Mouse (Mus musculus): ENCODE data around the gene Pwwp2b. TPM values are rescaled to one million over a fixed set of nuclear protein-coding genes. Genes with fewer than 3 reads are reported as not detected.

The Pwwp2b gene
- total RNA-seq (2021), result 1 to 10 TPM; 4.9 to 6.7 TPM
- long read RNA-seq, experiment 1, transcript Pwwp2b-201 (3 exons, 3,057 nt), result minor isoform, 6 of 15 reads
- long read RNA-seq, experiment 1, transcript Pwwp2b-202 (3 exons, 2,543 nt), result major isoform, 8 of 15 reads
- long read RNA-seq, experiment 1, partial matches to known transcripts, result 1 of 15 reads
- long read RNA-seq, experiment 1, other reads (novel, unspliced or antisense), result 0 of 15 reads
- long read RNA-seq, experiment 2, transcript Pwwp2b-202 (3 exons, 2,543 nt), result major isoform, 6 of 10 reads
- long read RNA-seq, experiment 2, partial matches to known transcripts, result 0 of 10 reads
- long read RNA-seq, experiment 2, other reads (novel, unspliced or antisense), result 0 of 10 reads

DNA sequence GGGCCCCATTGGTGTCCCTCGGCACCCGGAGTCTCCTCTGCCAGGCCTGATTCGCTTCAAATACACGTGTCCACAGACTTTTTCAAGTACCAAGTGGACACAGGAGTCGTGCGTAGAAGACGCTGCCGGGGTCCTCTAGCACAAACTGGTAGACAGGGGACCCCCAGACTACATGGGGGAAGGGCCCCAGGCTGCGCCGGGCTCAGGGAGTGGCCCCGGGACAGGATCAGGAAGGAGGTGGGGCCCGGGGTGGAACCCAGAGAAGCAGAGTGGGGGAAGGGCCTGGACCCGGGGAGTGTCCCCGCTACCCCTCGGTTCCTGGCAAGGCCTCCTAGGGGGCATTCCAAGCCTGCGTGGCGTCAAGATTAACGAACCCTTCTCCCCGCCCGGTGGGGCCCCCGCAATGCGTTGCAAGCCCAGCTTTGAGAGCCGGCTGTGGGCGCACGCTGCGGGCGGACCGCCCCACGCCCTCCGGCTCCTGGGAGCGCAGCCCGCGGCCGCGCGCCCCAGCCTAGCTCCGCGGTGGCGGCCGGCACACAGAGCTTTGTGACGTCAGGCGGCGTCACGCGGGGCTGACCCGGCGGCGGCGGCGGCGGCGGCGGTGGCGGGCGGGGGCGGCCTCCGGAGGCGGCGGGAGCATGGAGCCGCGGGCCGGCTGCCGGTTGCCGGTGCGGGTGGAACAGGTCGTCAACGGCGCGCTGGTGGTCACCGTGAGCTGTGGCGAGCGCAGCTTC, at the start of gene Pwwp2b:
Gene Pwwp2b (plus strand): TSS at position 602 of the 734 bp plus-strand sequence.
- DNase-seq (ENCODE audit: low spot score), result peak; percentile 75

DNA sequence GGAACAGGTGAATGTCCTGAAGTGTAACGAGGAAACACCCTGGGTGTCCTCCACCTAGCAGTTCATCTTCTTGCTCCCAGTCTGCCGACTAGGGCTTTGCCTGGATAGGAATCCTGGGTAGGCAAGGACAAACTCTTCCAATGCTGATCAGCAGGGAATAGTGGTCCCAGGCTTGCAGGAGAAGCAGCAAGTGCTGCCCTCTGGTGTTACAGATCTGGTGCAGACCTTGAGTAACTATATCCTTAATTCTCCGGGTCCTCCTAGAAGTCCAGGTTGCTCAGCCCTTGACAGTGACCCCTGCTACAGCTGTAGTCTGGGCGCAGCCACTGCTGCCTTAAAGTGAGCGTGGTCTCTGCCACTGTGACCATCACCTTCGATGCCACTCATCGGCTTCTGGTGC, 48.2 kb upstream of the Pwwp2b start:
- DNase-seq (ENCODE audit: low spot score), result peak; percentile 41

DNA sequence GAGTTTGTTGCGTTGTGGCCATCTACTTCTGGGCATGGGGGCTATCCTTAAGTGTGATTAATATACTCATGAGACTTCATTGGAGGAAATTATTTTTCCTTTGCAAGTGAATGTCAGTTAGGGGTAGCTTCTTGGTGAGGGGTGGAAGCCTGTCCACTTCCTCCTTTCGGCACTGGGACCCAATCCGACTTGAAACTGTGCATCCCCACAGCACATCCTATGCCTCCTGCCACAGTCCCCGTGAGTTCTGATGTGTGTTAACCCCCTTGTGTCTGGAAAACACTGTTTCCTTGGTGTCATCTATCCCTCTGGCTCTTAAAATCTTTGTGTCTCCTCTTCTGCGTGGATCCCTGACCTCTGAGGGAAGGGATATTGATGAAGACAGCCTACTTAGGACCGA, 47.1 kb upstream of the Pwwp2b start:
- no peak for DNase-seq (ENCODE audit: low spot score)

DNA sequence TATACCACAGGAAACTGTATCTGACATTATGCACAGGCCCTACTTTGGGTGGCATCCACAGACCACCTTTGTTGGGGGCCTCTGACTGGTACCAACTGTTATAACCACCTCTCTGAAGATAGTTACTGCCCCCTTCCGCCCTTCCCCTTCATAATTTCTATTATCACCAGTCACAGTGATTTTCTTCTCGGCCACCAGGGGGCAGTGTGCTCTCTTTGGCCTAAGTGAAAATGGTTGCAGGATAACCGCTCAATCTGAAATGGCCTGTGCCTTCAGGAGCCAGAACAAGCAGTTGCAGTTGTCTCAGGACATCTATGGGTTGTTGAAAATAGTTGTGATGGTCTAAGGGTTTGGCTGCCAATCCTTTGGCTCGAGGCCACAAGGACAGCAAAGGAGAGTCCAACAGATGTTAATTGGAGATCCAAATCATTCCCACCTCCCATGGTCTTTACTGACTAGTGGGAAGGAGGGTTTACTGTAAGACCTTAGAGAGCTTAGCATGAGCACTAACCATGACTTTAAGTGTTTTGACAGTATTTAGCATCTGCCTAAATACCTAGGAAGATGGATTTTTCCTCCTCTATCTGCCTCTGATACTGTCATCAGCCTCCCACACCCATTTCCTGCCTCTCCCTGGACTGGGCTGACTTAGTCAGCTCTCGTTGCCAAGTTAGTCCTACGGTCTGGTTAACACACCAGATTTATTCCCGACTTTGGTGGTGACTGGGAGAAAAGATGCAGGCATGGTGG, 40.1 kb upstream of the Pwwp2b start:
- DNase-seq (ENCODE audit: low spot score), result peak; percentile 35

DNA sequence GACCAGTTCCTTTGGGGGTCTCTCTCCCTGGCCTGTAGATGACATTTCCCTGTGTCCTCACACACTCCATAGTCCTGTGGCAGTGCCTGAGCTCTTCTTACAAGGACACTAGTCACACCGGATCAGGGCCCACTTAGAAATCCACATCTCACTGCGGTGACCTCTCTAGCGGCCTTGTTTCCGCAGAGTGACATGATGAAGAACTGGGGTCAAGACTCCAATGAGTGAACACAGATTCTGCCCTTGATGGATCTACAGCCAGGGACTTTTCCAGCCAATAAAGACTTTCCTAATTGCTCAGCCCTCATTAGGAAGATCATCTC, 39.5 kb upstream of the Pwwp2b start:
- DNase-seq (ENCODE audit: low spot score), result no peak

DNA sequence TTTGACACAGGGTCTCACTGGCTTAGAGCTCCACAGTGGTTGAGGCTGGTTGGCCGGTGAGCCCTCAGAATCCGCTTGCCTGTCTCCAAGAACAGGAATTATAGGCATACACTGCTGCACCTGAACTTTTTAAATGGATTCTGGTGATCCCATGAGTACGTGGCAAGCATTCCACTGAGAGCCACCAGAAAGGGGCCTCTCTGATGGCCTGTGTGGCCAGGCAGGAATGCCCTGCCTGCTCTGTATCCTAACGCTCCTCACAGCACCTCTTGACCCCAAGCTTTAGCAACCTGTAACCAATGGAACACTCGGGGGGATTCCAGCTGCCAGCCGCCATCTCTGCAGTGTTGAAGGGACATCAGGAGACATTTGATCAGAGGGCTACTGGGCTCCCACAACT, 36.5 kb upstream of the Pwwp2b start:
- no peak for DNase-seq (ENCODE audit: low spot score)

DNA sequence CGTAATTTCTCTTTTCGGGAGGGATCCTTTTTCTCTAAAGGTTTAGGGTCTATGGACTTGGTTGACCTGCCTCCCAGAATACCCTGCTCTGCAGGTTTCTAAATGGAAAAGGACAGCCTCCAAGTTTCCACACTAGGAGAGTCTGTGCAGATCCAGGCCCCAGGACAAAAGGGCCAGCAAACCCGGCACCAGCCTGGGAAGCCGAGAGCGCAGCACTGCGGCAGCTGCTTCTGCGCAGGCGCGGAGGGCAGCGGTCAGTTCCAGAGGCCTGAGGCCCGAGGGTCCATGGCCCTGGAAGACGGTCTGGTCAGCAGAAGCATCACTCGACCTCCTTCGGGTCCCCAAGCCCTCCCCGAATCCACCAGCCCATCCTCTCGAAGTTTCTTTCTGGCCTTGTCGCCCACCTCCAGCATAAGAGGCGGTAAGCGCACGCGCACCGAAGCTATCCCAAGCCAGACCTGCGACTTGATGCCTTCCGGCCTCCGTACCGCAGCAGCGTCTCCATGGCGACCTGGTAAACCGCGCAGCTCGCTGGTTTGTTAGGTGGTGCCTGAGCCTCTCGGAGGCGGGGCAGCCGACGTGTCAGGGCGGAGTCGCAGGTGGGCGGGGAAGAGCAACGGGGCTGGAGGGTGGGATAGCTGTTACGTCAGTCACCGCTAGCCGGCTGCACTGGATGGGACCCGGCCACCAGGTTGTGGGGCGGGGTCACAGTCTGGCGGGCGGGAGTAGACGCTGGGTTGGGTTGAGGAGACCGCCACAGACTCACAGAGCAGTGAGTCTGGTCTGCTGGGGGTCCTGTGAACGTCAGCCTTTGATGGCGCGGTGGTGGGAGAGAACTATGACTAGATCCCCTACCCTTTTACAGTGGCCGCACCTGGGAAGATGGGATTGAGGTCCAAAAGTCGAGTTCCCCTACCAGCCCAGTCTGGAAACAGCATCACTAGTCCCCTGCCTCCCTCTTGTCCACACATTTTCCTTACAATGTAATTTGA, 35.2 kb upstream of the Pwwp2b start, which contains the start of the genes Lrrc27 and Stk32c:
Gene Lrrc27 (plus strand): TSS at position 235 of the 992 bp plus-strand sequence.
Gene Stk32c (minus strand): TSS at position 554 of the 992 bp plus-strand sequence.
- peak; percentile 98 for DNase-seq (ENCODE audit: low spot score)

DNA sequence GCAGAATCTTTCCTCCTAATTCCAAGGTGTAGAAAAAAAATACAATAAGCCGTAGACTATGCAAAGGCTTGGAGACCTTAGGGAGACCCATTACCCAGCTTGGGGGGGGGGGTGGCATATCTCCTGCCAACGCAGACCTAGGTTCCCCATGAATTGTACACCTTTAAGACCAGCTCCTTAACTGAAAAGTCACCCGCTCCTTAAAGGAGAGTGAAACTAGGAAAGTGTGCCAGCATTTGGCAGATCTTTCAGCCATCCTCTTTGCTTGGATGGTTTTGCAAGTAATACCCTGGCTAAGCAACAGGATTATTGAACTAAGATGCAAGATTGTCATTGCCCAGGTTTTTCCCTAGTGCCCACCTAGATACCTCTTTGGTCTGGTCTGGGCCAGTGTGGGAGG, 34.5 kb upstream of the Pwwp2b start:
- no peak for DNase-seq (ENCODE audit: low spot score)

DNA sequence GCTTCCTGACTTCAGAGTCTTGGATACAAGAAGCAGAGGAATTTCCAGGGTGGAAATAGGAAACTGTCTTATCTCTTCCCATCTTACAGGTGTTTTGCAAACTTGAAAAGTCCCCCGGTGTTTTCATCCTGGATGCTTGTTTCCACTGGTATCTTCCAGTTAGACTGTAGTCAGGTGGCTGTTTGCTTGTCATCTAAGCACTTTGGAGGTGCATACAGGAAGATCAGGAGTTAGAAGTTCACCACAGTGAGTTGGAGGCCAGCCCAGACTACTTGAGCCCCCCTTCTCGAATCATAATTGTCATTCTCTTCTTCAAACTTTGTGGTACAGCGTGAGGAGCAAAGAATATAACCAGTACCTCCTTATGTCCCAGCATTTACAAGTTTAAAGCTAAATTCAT, 34.1 kb upstream of the Pwwp2b start:
- DNase-seq (ENCODE audit: low spot score), result no peak

DNA sequence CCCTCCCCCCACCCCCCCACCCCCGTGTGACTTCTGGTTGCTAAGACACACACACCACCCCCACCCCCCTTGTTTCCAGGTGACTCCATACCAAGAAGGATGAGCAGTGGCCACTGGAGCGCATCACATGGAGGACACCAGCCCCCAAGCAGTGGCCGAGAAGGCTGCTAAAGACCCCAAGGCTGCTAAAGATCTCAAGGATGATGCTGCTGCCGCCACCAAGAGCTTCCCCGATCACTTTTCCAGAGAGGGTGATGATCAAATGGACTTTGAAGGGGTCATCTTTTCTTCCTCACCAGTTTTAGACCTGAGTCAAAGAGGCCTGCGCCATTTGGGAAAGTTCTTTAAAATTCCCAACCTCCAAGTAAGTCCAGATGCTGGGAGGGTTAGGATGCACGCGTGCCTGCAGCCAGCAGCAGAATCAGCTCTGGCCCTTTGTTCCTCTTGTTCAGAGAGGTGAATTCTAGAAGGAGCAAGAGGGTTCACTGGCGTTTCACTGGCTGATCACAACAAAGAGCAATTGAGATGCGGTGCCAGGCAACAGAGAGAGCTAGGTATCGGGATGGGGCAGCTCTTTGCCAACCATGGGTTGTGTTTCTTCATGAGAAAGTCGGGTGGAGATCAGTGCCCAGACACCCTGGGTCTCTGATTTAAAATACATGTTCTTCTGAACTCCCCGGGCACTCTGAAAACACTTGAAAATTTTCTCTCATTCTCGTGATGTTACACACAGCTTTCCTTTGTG, 33.5 kb upstream of the Pwwp2b start:
- no peak for DNase-seq (ENCODE audit: low spot score)

DNA sequence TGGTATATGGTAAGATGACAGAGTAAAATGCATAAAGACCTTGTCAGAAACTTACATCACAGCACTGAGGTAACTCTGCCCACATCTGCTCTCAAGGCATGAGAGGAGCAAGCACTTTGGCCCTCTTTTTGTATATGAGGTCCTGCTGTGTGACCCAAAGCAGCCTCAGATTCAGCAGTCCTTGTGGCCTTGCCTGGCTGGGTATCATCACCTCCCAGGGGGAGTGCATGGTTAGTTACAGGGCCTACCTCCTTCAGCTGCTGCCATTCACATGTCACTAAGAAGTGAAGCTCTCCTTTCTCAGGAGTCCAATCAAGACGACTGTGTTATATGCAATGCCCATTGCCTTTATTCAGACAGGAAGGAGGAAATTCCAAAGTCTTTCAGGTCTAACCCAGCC, 32.8 kb upstream of the Pwwp2b start:
- no peak for DNase-seq (ENCODE audit: low spot score)

DNA sequence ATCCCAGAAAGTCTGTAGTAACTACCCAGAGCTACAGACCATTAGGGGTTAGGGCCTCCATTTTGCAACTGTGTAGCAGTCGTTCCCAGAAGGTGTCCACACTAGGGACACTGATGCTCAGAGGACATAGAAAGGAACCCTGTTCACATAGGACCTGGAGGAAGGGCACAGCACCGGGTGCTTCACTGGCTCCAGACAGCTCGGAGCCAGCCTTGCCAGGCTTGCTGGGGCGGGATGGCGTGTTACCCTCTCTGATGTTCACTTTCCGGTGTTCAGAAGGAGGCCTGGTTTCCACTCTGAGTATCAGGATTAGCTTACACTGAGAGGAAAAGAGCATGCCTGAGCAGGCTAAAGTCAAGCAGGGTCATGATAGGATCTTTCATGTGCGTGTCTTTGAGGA, 32.3 kb upstream of the Pwwp2b start:
- no peak for DNase-seq (ENCODE audit: low spot score)

DNA sequence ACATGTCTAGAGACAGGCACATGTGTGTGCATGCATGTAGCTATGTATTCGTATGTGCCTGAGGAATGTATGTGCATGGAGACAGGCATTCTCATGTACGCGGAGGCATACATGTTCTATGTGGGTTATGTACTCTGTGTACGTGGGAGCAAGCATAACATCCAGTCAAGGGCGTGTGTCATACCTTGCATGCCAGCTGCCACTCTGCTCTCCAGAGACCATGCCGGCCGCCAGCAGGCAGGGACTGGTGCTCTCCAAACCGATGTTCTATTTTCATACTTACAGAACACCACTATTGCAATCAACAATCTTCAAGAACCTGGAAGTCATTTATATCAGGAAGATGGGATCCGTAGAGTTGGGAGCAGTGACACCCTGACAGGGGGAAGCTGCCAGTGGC, 31.8 kb upstream of the Pwwp2b start:
- DNase-seq (ENCODE audit: low spot score), result no peak

DNA sequence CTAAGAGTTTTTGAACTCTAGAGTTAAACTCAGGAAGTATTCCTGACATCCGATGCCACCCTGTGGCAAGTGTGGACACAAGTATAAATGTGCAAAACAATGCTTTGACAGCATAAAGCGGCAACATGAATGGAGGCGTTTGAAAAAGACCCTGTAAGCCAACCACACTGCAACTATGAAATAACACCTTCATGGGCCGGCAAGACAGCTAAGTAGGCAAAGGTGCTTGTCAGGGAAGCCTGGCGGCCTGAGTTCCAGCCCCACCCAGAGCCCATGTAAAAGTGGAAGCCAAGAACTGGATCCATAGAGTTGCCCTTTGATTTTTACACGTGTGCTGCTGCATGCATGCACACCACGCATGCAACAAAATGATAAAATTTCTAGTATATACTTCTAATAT, 31.2 kb upstream of the Pwwp2b start:
- no peak for DNase-seq (ENCODE audit: low spot score)

DNA sequence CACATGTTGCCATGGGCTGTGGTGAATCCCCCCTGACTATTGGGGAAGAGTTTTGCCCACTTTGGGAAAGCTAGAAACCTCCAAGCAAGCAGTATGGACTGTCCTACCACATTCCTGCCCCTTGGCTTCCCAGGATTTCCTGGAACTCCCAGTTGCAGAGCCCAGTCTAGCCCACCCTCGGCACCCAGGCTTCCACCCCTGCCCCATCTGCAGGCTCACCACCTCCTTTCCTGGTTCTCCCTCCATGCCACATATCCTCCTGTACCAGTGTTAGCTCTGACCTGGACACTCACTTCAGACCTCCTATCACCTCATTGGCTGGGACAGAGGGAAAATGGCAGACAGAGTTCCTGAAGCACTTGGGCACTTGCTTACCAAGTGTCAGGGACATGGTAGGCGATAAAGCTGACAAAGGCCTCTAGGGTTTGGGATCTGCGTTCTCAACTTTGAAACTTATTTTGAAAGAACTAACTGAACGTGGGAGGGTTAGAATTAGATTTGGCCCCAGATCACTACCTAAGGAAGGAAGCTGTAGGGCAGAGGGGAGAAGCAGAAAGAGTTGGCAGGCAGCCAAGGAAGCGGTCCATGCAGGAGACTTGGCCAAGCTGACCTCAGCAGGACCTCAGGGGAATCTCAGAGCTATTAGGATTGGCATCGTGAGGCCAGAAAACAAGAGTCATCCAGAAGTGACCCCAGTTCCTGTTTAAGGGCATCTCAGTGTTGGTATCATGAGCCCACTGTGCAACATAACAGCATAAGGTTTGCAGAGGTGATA, 29.5 kb upstream of the Pwwp2b start:
- peak; percentile 25 for DNase-seq (ENCODE audit: low spot score)

DNA sequence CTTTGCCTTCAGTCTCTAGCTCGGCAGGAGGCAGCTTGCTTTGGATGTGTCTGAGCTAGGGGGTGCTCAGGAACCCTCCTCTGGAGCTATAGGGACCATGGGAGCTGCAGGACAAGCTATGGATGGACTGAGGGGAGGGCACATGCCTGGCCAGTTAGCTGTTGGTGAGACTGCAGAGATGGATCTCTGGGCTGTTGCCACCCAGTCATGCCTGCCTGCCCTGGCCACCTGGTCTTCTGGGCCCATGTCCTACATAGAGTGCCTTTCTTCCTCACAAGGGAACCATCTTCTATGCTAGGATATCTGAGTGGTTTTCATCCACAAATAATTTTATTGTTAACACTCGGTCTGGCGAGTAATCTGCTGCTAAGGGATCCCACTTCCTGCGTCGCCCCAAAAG, 28.8 kb upstream of the Pwwp2b start:
- no peak for DNase-seq (ENCODE audit: low spot score)

DNA sequence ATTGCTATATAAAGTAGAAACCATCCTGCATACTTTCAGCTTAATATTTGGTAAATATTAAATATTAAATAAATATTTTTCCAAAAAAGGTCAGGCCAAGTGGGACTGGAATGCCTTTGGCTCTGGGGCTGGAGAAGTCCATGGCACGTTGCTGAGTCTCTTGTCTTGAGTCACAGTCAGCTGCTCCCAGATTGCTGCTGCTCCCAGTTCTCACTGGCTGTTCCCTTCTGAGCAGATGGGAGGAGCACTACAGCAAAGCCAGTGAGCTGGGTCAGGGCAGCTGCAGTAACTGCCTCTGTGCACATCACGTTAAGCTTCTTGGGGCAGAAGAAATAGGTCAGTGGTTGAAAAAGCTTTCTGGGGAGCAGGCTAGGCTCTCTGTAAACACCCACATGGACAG, 28.0 kb upstream of the Pwwp2b start:
- peak; percentile 51 for DNase-seq (ENCODE audit: low spot score)

DNA sequence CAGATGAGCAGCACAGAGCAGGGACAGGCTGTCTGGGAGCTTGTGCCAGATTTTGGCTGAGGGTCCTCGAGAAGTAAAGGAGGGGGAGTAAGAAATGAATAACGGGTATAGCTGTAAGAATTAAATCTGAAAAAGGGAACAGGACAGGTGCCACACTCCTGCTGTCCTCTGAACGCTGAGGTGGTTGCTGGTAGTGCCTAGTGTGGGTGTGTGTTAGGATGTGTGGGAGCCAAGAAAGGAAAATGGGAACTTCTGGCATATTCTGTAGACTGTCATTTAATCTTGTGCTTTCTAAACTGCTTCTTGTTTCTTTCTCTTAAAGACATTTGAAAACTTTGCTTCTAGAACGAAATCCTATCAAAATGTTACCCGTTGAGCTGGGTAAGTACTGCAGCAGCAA, 27.2 kb upstream of the Pwwp2b start:
- DNase-seq (ENCODE audit: low spot score), result no peak

DNA sequence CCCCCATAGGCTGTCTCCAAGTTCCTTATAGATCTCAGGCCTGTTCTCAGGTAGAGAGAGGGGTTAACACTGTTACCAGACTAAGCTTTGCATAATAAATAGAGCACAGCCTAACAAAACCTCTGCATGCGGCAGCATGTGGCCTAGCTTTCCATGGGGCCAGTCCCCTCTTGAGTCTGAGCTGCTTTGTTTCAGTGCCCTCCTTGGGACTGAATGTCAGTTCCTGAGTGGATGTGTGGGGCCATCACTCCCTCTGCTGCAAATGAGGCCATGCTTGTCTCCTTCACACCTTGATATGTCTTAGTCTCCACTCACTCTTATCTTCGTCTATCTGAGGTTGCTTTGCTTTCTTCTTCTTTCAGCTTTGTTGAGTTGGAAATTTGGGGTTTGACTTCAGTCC, 26.4 kb upstream of the Pwwp2b start:
- DNase-seq (ENCODE audit: low spot score), result no peak

DNA sequence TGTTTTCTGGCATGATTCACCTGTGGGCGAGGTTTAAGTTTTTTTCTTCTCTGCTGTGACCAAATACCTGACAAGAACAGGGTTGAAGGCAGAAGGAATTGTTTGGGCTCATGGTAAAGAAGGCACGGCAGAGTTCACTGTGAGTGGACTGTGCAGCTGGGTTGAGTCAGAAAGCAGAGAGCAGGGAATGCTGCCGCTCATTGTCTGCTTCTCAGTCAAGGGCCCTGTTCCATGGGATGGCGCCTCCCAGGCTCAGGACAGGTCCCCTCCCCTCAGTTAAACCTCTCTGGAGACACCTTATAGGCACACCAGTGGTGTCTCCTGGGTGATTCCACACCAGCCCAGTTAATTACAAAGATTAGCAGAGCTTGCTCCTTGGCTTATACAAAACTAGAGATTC, 25.9 kb upstream of the Pwwp2b start:
- DNase-seq (ENCODE audit: low spot score), result no peak
